Mouse (Mus musculus): ENCODE data around the gene Nos3.

Gene Nos3

GRCm38 (mm10) chr5:24364508-24364907, at the start of gene Nos3:
Gene Nos3 (plus strand): TSS chr5:24364810.
- DNase-seq = peak; percentile 56

GRCm38 (mm10) chr5:24319776-24320466, 44.7 kb upstream of the Nos3 start:
- DNase-seq = no peak

- no peak for DNase-seq
These were observed 44.2 kb upstream of the Nos3 start for GRCm38 (mm10) chr5:24320467-24320813.

DNA sequence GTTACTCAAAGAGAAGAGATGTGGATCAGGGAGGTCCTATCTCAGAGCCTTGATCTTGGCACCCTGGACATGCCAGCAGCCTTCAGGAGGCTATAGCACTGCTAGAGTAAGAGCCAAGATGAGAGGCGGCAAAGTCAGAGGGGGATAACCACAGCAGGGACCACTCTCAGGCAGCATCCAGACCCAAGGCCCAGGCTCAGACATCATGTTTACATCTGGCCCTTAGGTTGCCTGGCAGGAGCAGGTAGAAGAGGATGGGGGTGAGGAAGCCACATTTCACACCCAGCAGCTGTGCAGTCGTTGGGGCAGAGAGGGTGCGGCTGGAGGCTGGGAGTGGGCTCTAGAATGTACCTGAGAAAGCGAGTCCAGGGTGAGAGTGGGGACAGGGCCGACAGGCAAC, 43.7 kb upstream of the Nos3 start:
- no peak for DNase-seq

DNA sequence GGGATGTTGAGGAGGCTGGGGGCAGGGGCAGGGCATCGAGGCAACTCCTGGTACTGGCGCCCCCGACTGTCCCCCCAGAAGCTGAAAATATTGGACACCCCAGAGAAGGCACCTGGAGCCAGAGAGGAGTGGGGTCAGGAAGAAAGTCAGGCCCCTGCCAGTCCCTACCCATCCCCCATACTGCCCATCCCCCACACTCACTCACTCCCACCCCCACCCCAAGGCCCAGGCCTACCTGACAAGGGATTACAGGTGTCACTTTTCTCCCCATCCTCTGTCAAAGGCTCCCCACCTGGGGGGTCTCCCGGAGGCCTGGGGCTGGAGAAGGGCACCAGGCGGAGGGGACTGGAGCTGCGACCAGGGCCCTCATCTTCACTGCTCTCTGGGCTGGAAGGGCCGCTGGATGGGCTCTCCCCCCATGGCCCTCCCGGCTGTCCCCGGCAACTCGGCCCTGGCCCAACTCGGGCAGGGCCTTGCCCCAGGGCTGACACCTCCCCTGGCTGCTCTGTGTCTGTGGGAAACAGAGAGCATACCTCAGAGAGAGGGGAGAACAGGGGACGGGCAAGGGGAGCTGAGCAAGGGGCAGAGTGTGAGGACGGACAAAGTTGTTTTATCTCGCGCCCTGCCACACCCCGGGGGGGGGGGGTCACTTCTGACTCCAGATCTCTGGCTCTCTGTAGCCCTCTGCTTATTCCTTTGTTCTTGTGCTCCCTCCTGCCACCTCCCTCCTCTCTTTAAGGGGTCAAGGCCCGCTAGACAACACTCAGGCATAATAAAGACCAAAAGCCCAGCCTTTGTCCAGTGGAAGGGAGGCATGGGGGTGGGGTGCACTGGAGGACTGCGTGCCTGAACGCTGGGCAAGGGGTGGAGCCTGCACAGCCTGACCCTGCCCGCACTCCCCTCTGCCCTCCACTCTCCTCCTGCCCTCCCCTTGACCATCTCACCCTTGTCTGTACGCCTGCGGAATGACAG, 42.6 kb upstream of the Nos3 start:
- DNase-seq = no peak

DNA sequence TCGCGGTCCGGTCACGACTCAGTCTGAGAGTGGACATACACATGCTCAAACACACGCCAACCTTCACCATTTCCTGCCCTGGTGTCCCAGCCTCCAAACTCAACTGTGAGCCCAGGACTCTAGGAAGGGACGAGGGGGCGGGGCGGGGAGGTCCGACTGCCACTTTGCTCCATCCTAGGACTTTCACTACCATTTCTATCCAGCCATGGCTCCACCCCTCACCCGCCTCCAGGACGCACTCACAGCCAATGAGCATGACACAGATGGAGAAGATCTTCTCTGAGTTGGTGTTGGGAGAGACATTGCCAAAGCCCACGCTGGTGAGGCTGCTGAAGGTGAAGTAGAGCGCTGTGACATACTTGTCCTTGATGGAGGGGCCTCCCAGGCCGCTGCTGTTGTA, 39.4 kb upstream of the Nos3 start:
- DNase-seq = no peak

DNA sequence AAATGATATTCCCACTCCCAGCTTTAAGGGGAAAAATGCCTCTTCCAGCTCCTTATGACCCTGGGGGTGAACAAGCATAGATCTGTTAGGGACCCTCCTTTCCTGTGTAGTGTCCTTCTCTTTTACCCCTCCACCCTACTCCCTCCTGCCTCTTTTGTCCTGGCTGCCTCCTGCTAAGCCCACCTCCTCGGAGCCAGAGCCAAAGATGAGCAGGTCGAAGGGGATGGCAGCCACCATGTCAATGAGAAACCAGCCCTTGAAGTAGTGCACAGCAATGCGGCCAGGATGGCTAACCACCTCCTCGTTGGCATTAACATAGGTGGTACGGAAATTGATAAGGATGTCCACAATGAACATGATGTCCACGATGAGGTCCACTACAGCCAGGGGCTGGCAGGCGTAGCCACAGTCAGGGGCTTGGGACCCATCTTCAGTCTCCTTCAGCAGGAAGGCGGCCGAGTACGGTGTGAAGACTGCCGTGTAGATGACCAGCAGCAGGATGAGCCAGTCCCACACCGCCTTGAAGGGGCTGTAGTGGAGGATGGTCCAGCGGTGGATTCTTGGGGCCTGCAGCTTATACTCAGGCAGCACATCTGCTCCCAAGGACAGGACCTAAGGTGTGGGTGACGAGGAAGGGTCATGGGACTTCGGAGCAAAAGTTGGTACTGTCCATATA, 38.3 kb upstream of the Nos3 start:
- DNase-seq = no peak

GRCm38 (mm10) chr5:24326842-24327417, 37.7 kb upstream of the Nos3 start:
- DNase-seq = peak; percentile 62

DNA sequence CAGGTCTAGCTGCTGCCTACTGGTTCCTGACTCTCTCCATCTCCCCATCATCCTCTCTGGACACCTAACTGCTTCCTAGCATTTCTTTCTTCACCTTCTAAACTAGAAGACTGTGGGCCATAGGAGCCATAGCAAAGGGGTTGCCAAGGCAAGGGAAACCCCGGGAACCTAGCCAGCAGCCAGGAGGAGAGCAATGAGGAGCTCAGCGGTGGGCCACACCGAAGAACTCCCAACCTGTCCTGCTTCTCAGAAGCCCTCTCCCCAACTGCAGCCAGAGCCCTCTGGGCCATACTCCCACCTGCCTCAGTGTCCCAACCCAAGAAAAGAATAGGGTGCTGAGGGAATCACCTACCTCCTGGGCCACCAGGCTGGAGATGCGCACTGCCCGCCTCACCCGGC, 35.8 kb upstream of the Nos3 start:
- DNase-seq = no peak

GRCm38 (mm10) chr5:24329212-24329964, 35.2 kb upstream of the Nos3 start:
- peak; percentile 58 for DNase-seq

- no peak for DNase-seq
These were observed 34.7 kb upstream of the Nos3 start for GRCm38 (mm10) chr5:24329965-24330298.

DNA sequence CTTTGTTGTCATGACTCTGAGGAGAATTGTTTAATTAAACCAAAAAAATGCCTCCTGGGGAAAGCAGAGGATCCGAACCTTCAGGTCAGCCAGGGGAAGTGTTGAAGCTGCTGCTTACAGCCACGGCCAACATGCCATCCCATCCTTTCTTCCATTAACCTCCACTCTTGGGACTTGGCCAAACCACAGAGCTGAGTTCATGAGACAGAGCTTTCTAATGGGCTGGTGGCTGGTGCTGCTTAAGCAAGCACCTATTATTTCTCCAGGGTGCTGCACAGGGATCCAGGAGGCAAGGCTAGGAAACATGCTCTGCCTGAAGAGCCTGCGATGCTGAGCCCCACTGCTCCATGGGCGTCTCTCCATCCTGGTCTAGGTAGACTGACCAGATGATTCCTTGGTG, 32.2 kb upstream of the Nos3 start:
- DNase-seq = no peak

- peak; percentile 38 for DNase-seq
These were observed 29.9 kb upstream of the Nos3 start for GRCm38 (mm10) chr5:24334749-24335148.

GRCm38 (mm10) chr5:24335888-24336511, 28.6 kb upstream of the Nos3 start:
- DNase-seq = peak; percentile 60

- DNase-seq = peak; percentile 51
These were observed 27.2 kb upstream of the Nos3 start for GRCm38 (mm10) chr5:24337366-24337765.

- no peak for DNase-seq
These were observed 26.8 kb upstream of the Nos3 start for GRCm38 (mm10) chr5:24337821-24338220.

DNA sequence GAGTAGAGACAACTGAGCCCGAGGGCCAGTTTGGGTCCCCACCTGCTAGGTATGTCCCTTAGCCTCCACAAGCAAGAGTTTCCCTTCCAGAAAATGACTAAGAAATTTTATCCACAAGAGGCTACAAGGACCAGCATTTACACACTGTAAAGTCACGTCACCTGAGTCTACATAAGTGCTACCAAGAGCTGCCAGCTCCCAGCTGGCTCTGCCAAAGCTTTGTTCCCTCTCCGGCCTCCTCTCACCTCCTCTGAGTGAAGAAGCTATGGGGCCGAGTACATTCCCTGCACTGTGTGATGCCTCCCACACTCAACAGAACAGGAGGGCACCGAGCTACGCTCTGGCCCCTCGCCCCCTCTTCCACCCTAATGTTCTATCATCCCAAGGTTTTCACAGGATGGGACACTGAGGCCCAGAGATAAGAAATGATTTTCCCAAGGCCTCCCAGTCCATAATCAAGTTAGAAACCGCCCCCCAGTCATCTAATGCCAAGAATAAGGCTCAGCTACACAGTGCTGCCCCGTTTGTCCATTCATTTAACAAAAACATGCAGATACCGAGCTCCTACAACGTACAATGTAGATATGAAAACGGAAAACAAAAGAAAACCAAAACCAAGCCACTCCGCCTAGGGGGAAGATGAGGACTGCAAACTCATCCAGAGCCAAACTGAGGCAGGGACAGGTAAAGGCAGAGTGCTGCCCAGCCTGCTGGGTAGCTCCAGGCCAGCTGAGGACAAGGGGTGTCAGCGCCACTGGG, 22.2 kb upstream of the Nos3 start:
- DNase-seq = no peak

- DNase-seq = no peak
These were observed 21.6 kb upstream of the Nos3 start for GRCm38 (mm10) chr5:24342966-24343365.

DNA sequence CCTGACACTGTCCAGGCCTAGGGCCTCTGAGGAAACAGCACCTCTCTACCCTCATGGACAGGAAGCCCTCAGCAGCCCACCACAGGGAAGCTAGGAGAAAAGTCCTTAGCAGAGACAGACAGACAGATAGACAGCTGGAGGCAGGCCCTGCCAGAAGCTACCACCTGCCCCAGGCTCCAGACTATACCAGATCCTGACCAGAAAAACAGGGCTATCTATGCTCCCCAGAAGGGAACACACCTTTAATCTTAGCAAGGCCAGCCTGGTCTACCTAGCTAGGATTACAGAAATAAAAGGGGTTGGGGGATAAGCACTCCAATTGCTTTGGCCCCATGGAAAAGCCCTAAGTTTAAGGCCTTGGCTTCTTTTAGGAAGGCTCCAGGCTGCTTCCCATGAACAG, 21.2 kb upstream of the Nos3 start:
- no peak for DNase-seq

DNA sequence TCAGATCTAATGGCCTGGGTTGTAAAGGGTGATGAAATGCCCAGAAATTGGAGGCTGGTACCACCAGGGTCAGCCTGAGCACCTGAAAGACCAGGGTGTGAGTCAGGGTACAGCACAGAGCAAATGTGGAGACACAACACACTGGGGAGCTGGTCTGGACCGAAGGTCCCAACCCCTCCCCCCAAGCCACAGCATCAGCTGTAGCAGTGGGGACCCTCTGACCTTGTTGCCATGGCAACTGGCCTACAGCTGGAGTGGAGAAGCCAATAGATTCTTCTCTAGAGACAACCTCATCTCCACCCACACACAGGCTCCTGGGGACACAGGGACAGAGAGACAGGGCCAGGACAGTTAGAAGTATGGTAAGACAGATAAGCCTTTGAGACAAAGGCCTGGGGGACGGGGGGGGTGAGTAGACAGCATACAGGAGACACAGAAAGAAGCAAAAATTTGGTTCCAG, 20.6 kb upstream of the Nos3 start:
- no peak for DNase-seq

- peak; percentile 53 for DNase-seq
These were observed 20.0 kb upstream of the Nos3 start for GRCm38 (mm10) chr5:24344477-24345051.
